Mouse (Mus musculus): ENCODE data around the gene Serp1. TPM values are rescaled to one million over a fixed set of nuclear protein-coding genes. Genes with fewer than 3 reads are reported as not detected.

Gene Serp1
- polyA plus RNA-seq, 1 experiment from 2014 or later: 166 TPM

DNA sequence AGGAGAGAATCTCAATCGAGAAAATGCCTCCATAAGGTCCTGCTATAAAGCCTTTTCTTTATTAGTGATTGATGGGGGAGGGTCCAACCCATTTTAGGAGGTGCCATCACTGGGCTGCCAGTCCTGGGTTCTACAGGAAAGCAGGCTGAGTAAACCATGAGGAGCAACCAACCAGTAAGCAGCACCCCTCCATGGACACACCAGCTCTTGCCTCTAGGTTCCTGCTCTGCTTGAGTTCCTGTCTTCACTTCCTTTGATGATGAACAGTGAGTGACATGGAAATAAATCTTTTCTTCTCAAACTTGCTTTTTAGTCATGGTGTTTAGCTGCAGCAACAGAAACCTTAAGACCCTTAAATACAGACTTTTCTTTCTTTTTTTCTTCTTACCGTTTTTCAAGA lies 4.3 kb downstream of the Serp1 start:
- H3K4me1 ChIP-seq: peaks cover 3% of the 10 kb centered on the region; the same call in 1 of the 2 replicates
- no peaks in the 10 kb centered on the region for H3K27me3 ChIP-seq
- no peak overlapping the region for H3K4me2 ChIP-seq (replicated peaks)
- no peak for ATAC-seq (ENCODE audit: insufficient number of reproducible peaks, low FRiP score, low TSS enrichment, low read depth)
- H3K9me3 ChIP-seq (replicated peaks): no peaks in the 10 kb centered on the region
- WGBS: 78% methylated on average over 2 of the region's 2 CpGs
- H3K9ac ChIP-seq: no peak overlapping the region
- no peak overlapping the region for H3K4me3 ChIP-seq (replicated peaks)
- H3K36me3 ChIP-seq: peaks cover 17% of the 10 kb centered on the region; the same call in 1 of the 2 replicates
- no peak overlapping the region for H3K27ac ChIP-seq (replicated peaks)

DNA sequence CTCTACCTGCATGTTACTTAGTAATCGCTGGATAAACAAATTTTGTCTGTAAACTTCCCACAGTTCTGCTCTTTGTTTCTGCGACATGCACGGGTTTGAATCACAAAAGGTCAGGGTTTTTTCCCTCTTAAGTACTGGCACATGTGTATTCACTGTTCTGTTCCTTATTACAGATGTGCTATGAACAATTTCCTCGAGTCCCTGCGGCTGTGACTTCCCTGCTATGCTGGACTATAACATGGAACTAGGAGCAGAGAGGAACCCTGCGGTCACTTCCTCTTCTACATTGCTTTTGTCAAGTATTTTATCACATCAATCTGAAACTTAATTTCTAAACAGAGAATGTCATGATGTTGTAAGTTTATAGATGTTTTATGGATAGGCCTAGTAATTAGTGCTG lies 5.4 kb downstream of the Serp1 start:
- 0 out of 2 replicates have a peak overlapping the region, but pooled peaks have one; percentile 44 for H3K27ac ChIP-seq (replicated peaks)
- H3K4me2 ChIP-seq (replicated peaks): no peak overlapping the region
- no peak overlapping the region for H3K4me3 ChIP-seq (replicated peaks)
- WGBS: 60% methylated on average over 6 of the region's 6 CpGs
- H3K9me3 ChIP-seq (replicated peaks): no peaks in the 10 kb centered on the region
- no peak overlapping the region for H3K9ac ChIP-seq
- H3K36me3 ChIP-seq: peaks cover 17% of the 10 kb centered on the region; the same call in 1 of the 2 replicates
- ATAC-seq (ENCODE audit: insufficient number of reproducible peaks, low FRiP score, low TSS enrichment, low read depth): no peak
- H3K27me3 ChIP-seq: no peaks in the 10 kb centered on the region
- H3K4me1 ChIP-seq: peaks cover 3% of the 10 kb centered on the region; the same call in 1 of the 2 replicates

DNA sequence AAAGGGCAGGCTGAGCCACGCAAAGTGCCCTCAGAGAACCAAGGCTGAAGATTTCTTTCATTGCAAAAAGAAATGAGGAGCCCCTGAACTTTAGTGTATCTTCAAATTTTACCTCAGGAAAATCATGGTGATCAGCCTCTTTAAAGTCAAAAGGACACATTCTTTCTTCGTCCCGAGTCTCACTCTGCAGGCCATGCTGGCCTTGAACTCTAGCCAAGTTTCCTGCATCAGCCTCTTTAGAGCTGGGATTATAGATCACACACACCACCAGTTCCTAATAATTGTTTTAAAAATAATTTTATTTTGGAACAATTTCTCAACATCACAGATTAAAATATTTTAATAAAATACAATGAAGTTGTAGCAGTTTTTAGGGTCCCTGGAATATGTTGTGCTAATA lies 6.2 kb downstream of the Serp1 start:
- ATAC-seq (ENCODE audit: insufficient number of reproducible peaks, low FRiP score, low TSS enrichment, low read depth): no peak
- H3K4me2 ChIP-seq (replicated peaks): no peak overlapping the region
- H3K27ac ChIP-seq (replicated peaks): no peak overlapping the region
- WGBS: 65% methylated on average over 3 of the region's 3 CpGs
- peaks cover 17% of the 10 kb centered on the region; the same call in 1 of the 2 replicates for H3K36me3 ChIP-seq
- peaks cover 3% of the 10 kb centered on the region; the same call in 1 of the 2 replicates for H3K4me1 ChIP-seq
- no peak overlapping the region for H3K9ac ChIP-seq
- no peak overlapping the region for H3K4me3 ChIP-seq (replicated peaks)
- no peaks in the 10 kb centered on the region for H3K9me3 ChIP-seq (replicated peaks)
- H3K27me3 ChIP-seq: no peaks in the 10 kb centered on the region

DNA sequence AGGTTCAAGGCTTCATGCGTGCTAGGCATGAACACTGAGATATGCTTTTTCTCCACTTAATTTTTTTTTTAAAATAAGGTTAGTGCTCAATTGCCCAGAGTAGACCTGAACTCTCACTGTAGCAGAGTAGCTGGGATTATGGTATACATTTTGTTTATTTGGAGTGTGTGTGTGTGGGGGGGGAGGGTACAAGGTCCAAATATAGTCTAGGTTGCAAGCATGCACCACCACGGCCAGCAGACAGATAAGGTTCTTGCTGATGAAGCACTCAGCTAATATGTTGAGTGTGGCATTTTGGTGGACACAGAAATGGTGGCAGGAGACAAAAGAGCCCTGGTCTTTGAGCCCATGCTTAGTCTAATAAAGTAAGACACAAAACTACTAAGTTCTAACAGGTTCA lies 6.7 kb downstream of the Serp1 start:
- peaks cover 17% of the 10 kb centered on the region; the same call in 1 of the 2 replicates for H3K36me3 ChIP-seq
- H3K4me1 ChIP-seq: no peaks in the 10 kb centered on the region
- H3K27me3 ChIP-seq: no peaks in the 10 kb centered on the region
- no peak overlapping the region for H3K27ac ChIP-seq (replicated peaks)
- no peak overlapping the region for H3K4me2 ChIP-seq (replicated peaks)
- no peak for ATAC-seq (ENCODE audit: insufficient number of reproducible peaks, low FRiP score, low TSS enrichment, low read depth)
- WGBS: 84% methylated on average over 2 of the region's 2 CpGs
- H3K9me3 ChIP-seq (replicated peaks): no peaks in the 10 kb centered on the region
- no peak overlapping the region for H3K4me3 ChIP-seq (replicated peaks)
- H3K9ac ChIP-seq: no peak overlapping the region

DNA sequence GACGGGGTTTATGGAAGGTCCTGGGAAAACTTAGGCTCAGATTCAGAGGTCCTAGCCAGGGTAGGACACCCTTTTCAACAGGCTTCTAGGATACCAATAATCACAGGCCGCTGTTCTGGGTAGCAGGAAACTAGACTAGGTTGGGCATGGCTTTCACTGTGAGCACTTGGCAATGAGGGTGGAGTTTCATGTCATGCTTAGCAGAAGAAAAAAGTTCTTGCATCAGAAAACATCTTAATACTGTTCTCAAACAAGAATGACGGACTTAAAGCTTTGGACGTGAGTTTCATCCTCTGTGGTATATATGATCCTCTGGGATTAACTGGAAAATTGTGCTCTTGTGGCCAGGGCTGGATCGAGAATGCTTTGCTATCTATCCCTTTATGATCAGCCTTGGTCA lies 7.9 kb downstream of the Serp1 start:
- no peaks in the 10 kb centered on the region for H3K9me3 ChIP-seq (replicated peaks)
- H3K4me2 ChIP-seq (replicated peaks): no peak overlapping the region
- H3K4me3 ChIP-seq (replicated peaks): no peak overlapping the region
- H3K27me3 ChIP-seq: no peaks in the 10 kb centered on the region
- no peaks in the 10 kb centered on the region for H3K4me1 ChIP-seq
- H3K9ac ChIP-seq: no peak overlapping the region
- 66% methylated on average over 5 of the region's 5 CpGs for WGBS
- no peak for ATAC-seq (ENCODE audit: insufficient number of reproducible peaks, low FRiP score, low TSS enrichment, low read depth)
- no peak overlapping the region for H3K27ac ChIP-seq (replicated peaks)
- peaks cover 13% of the 10 kb centered on the region; the same call in 1 of the 2 replicates for H3K36me3 ChIP-seq

DNA sequence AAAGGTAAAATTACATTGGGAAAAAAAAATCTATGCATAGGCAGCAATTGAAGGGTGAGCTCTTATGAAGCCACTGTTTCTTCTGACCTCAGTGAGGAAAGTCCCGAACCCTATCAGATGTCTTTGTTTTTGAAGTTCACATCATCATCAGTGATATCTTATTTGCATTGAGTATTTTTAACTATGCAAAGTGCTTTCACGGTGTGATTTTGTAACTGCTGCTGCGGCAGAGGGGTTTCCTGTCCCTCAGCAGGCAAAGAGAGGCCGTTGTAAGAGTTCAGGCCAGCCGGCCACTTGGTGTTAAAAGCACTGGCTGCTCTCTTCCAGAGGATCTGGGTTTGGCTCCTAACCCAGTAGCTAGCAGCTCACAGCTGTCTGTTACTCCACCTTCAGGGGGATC lies 8.4 kb downstream of the Serp1 start:
- no peak for ATAC-seq (ENCODE audit: insufficient number of reproducible peaks, low FRiP score, low TSS enrichment, low read depth)

DNA sequence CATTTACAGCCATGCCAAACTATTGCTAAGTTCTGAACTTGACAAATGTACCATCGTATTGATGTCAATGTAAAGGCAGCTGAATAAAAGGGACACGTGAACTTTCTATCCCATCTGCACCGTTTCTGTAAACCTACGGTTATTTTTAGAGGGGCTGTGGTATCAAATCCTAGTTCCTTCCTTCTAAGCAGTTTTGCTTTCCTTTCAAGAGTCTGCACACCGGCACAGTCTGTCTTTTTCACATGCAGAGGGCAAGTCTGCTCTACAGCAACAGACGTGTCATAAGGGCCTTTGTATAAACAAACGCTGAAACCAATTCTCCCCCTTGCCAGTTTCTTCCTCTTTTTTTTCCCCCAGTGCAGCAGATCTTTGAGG lies 9.1 kb downstream of the Serp1 start:
- Histone ChIP-seq H3K36me3 (peaks cover 8% of the 10 kb centered on the region; the same call in 1 of the 2 replicates), H3K9me3 (replicated peaks) (no peaks in the 10 kb centered on the region), H3K27ac (replicated peaks) (no peak overlapping the region), H3K9ac (no peak overlapping the region), H3K4me3 (replicated peaks) (no peak overlapping the region), H3K27me3 (no peaks in the 10 kb centered on the region), H3K4me2 (replicated peaks) (no peak overlapping the region), H3K4me1 (no peaks in the 10 kb centered on the region)
- ATAC-seq (ENCODE audit: insufficient number of reproducible peaks, low FRiP score, low TSS enrichment, low read depth): no peak
- 58% methylated on average over 7 of the region's 7 CpGs for WGBS

More for the DNA sequence above, 8.4 kb downstream of the Serp1 start:
- WGBS: 65% methylated on average over 5 of the region's 5 CpGs
- peaks cover 11% of the 10 kb centered on the region; the same call in 1 of the 2 replicates for H3K36me3 ChIP-seq
- no peak overlapping the region for H3K4me3 ChIP-seq (replicated peaks)
- H3K4me1 ChIP-seq: no peaks in the 10 kb centered on the region
- no peaks in the 10 kb centered on the region for H3K27me3 ChIP-seq
- no peak overlapping the region for H3K9ac ChIP-seq
- no peak overlapping the region for H3K4me2 ChIP-seq (replicated peaks)
- H3K9me3 ChIP-seq (replicated peaks): no peaks in the 10 kb centered on the region
- no peak overlapping the region for H3K27ac ChIP-seq (replicated peaks)

DNA sequence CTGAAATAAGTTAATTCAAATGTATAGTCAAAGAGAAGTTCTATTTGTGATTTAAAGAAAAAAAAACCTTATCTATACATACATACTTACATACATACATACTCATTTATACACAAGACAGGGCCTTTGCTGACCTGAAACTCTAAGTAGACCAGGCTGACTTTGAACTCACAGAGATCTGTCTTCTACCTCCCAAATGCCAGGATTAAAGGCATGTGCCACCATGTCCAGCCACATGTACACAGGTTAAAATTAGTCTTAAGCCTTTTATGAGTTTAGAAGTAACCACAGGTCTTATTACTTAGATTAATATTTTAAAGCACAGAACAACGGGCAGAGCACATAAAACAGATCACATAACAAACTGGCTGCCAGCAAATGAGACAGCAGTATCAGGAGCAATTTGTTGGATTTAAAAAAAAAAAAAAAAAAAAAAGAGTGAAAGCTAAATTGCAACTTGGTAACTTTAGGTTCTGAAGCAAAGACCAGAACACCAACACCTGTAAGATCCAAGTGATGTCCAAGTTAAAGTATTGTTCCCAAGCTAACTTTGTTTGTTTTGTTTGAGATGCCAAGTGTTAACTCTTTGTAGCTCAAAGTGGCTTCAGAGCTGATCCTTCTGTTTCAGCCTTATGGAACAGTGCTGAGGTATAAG lies 9.6 kb downstream of the Serp1 start:
- H3K27me3 ChIP-seq: no peaks in the 10 kb centered on the region
- no peak overlapping the region for H3K9ac ChIP-seq
- H3K27ac ChIP-seq (replicated peaks): no peak overlapping the region
- no peaks in the 10 kb centered on the region for H3K9me3 ChIP-seq (replicated peaks)
- H3K4me2 ChIP-seq (replicated peaks): no peak overlapping the region
- 0 out of 2 replicates have a peak, but pooled peaks cover 4% of the 10 kb centered on the region for H3K36me3 ChIP-seq
- H3K4me3 ChIP-seq (replicated peaks): no peak overlapping the region
- 46% methylated on average over 1 of the region's 1 CpGs for WGBS
- ATAC-seq (ENCODE audit: insufficient number of reproducible peaks, low FRiP score, low TSS enrichment, low read depth): no peak
- H3K4me1 ChIP-seq: no peaks in the 10 kb centered on the region

DNA sequence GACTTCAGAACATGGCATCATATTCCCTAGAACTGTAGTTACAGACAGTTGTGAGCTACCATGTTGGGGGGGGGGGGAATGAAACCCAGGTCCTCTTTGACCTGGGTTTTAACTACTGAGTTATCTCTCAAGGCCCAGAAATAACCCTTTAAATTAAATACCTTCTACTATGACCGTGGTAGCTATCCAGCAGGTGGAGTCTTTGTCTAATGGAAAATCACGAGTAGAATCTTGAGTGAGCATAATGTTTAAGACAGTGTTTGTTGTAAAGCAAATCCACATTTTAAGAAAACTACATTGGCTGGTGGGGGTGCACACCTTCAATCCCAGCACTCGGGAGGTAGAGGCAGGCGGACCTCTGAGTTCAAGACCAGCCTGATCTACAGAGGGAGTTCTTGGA lies 12.2 kb downstream of the Serp1 start:
- 84% methylated on average over 4 of the region's 4 CpGs for WGBS
- Histone ChIP-seq H3K4me3 (replicated peaks) (no peak overlapping the region), H3K4me2 (replicated peaks) (no peak overlapping the region), H3K27ac (replicated peaks) (no peak overlapping the region), H3K4me1 (no peaks in the 10 kb centered on the region), H3K27me3 (no peaks in the 10 kb centered on the region), H3K9me3 (replicated peaks) (no peaks in the 10 kb centered on the region), H3K9ac (no peak overlapping the region), H3K36me3 (no peaks in the 10 kb centered on the region)
- ATAC-seq (ENCODE audit: insufficient number of reproducible peaks, low FRiP score, low TSS enrichment, low read depth): no peak

DNA sequence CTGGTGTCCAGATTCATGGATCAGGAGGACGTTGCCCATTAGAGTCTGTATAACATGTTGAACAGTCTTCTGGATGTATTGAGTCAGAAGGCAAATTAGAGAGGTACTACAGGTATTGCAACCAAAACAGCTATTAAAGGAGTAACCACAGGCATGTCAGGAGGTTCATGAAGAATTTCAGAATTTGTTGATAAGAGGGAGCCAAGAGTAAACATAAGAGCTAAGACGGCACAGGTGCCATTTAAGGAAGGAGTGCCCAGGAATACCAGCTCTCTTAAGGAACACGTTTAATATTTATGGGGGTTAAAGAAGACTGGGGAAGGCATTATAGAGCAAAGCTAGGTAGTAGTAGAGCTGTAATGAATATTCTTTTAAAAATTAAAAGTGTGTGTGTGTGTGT lies 13.0 kb downstream of the Serp1 start:
- Histone ChIP-seq H3K9me3 (replicated peaks) (no peaks in the 10 kb centered on the region), H3K27me3 (no peaks in the 10 kb centered on the region), H3K4me2 (replicated peaks) (no peak overlapping the region), H3K36me3 (no peaks in the 10 kb centered on the region), H3K9ac (no peak overlapping the region), H3K4me1 (no peaks in the 10 kb centered on the region), H3K4me3 (replicated peaks) (no peak overlapping the region), H3K27ac (replicated peaks) (no peak overlapping the region)
- ATAC-seq (ENCODE audit: insufficient number of reproducible peaks, low FRiP score, low TSS enrichment, low read depth): no peak
- WGBS: 66% methylated on average over 3 of the region's 3 CpGs

DNA sequence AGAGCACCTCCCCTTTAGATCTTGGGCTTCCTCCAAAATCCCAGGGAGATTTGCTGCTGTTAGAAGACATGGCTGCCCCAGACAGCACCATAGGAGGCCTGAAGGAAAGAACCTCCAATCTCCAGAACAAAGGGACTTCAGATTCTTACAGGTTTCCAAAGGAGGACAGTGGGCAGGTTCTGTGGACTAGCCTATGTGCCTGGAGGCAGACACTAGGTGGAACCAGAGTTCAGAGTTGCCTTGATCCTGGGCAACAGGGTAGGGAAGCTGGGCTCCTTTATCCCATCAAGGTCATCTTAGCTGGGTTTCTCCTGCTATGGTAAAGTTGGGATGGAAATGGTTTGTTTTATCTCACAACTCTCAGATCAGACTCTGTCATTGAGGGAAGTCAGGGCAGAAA lies 14.1 kb downstream of the Serp1 start:
- no peaks in the 10 kb centered on the region for H3K9me3 ChIP-seq (replicated peaks)
- no peaks in the 10 kb centered on the region for H3K36me3 ChIP-seq
- no peak overlapping the region for H3K27ac ChIP-seq (replicated peaks)
- H3K4me2 ChIP-seq (replicated peaks): no peak overlapping the region
- H3K4me3 ChIP-seq (replicated peaks): no peak overlapping the region
- ATAC-seq (ENCODE audit: insufficient number of reproducible peaks, low FRiP score, low TSS enrichment, low read depth): no peak
- H3K27me3 ChIP-seq: no peaks in the 10 kb centered on the region
- no peaks in the 10 kb centered on the region for H3K4me1 ChIP-seq
- H3K9ac ChIP-seq: no peak overlapping the region

Data from embryonic facial prominence, embryonic 15.5 days (tissue).